Mouse (Mus musculus): ENCODE measurements around the gene Ice1. TPM values are rescaled to one million over a fixed set of nuclear protein-coding genes. Genes with fewer than 3 reads are reported as not detected.

Ice1 gene
- polyA plus RNA-seq, 1 experiment from 2014 or later = 22.8 TPM

DNA sequence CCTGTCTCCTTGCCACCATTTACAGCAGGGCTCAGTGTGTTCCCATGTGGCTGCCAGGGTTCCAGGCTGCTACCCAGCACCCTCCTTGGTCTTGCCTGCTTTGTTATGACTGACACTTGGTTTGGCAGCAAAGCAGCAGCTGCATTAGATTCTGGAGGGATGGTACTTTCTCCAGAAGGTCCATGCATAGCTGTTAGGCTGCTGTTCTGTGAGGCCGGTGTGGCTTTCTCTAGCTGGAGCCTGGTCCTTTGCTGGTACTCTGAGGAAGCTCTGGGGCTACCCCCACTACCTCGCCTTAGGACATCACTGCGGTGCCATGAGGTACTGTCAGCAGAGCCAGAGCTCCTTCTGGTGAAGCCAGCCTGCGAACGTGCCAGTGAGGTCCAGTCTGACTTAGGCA lies 32.1 kb downstream of the Ice1 start:
- Histone ChIP-seq H3K9ac (no peak overlapping the region), H3K4me1 (no peaks in the 10 kb centered on the region), H3K27ac (no peak overlapping the region), H3K27me3 (no peaks in the 10 kb centered on the region), H3K36me3 (peaks cover 97% of the 10 kb centered on the region), H3K9me3 (no peaks in the 10 kb centered on the region), H3K4me2 (no peak overlapping the region), H3K4me3 (no peak overlapping the region)
- no peak for ATAC-seq (ENCODE audit: insufficient number of reproducible peaks, insufficient read depth, low FRiP score, low TSS enrichment, low read depth)
- WGBS = 95% methylated on average over 5 of the region's 5 CpGs

DNA sequence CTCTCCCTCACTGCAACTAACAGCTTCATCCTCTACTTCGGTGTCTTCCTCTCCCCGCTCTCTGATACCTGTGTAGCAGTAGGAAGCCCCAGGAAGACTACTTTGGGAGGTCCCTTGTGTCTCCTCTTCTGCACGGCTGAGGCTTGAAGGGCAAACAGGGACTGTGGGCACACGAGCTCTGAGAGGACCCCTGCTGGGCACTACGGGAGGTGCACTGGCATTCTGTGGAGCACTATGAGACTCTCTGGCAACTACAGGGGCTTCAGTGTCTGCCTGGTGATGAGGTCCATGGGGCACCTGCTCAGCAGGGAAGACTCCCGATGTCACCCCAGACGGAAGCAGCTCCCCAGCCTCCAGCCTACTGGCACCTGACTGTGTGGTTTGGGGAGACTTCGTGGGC lies 32.7 kb downstream of the Ice1 start:
- WGBS = 88% methylated on average over 8 of the region's 8 CpGs
- Histone ChIP-seq H3K9me3 (no peaks in the 10 kb centered on the region), H3K4me2 (no peak overlapping the region), H3K27ac (no peak overlapping the region), H3K4me1 (no peaks in the 10 kb centered on the region), H3K9ac (no peak overlapping the region), H3K36me3 (peaks cover 98% of the 10 kb centered on the region), H3K4me3 (no peak overlapping the region), H3K27me3 (no peaks in the 10 kb centered on the region)
- ATAC-seq (ENCODE audit: insufficient number of reproducible peaks, insufficient read depth, low FRiP score, low TSS enrichment, low read depth) = no peak

DNA sequence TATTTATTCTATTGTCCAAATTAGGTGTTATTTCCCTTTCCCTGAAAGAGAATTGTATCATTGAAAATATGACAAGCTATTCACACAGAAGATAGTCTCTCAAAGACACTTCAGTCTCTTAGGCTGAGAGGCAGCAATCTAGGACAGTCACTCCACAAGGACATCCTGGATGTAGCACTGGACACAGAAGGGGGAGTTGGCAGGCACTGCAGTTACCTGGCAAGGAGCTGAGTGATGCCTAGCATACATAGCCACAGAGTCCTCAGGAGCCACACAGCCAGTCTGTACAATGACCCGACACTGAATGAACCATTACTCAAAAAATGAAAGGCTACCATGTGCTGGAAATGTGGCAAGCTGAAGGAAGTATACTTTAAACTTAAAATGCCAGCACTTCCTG lies 35.9 kb downstream of the Ice1 start:
- WGBS = 88% methylated on average over 1 of the region's 1 CpGs
- H3K27me3 ChIP-seq = no peaks in the 10 kb centered on the region
- H3K9me3 ChIP-seq = no peaks in the 10 kb centered on the region
- no peak for ATAC-seq (ENCODE audit: insufficient number of reproducible peaks, insufficient read depth, low FRiP score, low TSS enrichment, low read depth)
- no peak overlapping the region for H3K27ac ChIP-seq
- no peak overlapping the region for H3K9ac ChIP-seq
- H3K36me3 ChIP-seq = peaks cover 85% of the 10 kb centered on the region
- no peaks in the 10 kb centered on the region for H3K4me1 ChIP-seq
- no peak overlapping the region for H3K4me2 ChIP-seq
- no peak overlapping the region for H3K4me3 ChIP-seq

DNA sequence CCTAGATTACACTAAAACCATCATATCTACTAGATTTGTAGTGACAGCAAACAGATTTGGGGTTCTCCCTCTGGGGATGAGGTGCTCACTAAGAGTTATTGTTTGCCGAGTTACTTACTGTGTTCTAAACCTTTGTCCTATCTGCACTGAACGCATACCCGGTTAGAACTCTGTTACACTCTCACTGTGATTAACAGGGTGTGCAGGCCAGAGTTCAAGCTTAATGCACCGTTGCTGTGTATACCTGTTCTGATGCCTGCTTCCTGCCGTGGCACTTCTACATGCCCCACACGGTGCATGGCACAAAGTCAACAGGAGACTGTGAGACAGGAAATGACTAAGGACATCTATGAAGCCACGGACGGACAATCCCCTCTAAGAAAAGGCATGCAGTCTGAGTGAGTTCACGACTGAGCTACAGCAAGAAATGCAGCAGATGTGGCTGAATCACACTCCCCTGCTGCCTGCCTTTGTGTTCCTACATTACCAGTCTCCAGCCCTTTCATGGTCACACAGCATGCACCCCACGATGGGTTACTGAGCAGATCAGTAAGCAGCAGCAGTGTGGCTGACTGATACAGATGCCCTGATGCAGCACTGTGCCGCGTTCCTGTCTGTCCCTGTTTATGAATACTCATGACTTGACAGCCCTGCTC lies 37.3 kb downstream of the Ice1 start:
- 89% methylated on average over 12 of the region's 12 CpGs for WGBS
- H3K36me3 ChIP-seq = peaks cover 85% of the 10 kb centered on the region
- no peaks in the 10 kb centered on the region for H3K4me1 ChIP-seq
- no peak overlapping the region for H3K27ac ChIP-seq
- H3K9me3 ChIP-seq = no peaks in the 10 kb centered on the region
- H3K4me3 ChIP-seq = no peak overlapping the region
- ATAC-seq (ENCODE audit: insufficient number of reproducible peaks, insufficient read depth, low FRiP score, low TSS enrichment, low read depth) = no peak
- no peaks in the 10 kb centered on the region for H3K27me3 ChIP-seq
- H3K4me2 ChIP-seq = no peak overlapping the region
- no peak overlapping the region for H3K9ac ChIP-seq

DNA sequence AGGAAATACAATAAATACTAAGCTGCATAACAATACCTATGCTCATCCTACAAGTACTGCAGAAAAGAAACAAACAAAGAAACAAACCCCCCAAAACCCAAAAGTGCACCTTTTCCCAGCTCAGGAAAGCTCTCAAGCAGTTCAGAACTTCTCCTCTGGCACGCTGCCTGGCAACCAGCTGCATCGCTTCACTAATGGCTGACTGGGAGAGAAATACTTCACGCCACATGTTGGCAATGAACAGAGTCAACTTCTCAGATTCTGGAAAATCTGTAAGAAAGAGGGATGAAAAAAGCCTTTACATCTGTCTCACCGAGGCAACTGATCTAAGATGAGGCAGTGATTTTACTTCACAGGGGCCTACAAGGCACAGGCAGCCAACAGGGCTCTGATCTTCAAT lies 38.5 kb downstream of the Ice1 start:
- H3K27me3 ChIP-seq = no peaks in the 10 kb centered on the region
- no peak for ATAC-seq (ENCODE audit: insufficient number of reproducible peaks, insufficient read depth, low FRiP score, low TSS enrichment, low read depth)
- H3K4me2 ChIP-seq = no peak overlapping the region
- H3K27ac ChIP-seq = no peak overlapping the region
- no peaks in the 10 kb centered on the region for H3K9me3 ChIP-seq
- H3K4me3 ChIP-seq = no peak overlapping the region
- WGBS = 75% methylated on average over 4 of the region's 4 CpGs
- H3K9ac ChIP-seq = no peak overlapping the region
- no peaks in the 10 kb centered on the region for H3K4me1 ChIP-seq
- peaks cover 85% of the 10 kb centered on the region for H3K36me3 ChIP-seq

DNA sequence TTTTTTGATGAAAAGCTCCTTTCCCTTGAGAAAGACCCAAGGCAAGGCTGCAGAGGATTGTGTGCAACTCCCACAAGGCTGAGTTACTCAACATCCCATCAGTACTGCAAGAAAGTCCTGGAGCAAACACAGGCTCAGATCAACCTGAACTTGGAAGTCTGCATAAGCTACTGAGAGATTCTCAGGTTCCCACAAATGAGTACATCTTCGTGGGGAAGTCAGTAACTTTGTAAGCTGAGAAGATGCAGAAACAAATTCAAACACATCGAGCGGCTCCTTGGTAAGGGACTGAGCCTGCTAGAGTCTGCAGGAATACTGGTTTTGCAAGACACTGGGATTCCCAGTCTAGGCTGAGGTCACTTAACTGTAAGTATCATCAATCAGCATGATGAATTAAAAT lies 40.5 kb downstream of the Ice1 start:
- 80% methylated on average over 3 of the region's 3 CpGs for WGBS
- Histone ChIP-seq H3K36me3 (peaks cover 85% of the 10 kb centered on the region), H3K27me3 (no peaks in the 10 kb centered on the region), H3K9me3 (no peaks in the 10 kb centered on the region), H3K4me2 (no peak overlapping the region), H3K9ac (no peak overlapping the region), H3K27ac (no peak overlapping the region), H3K4me1 (no peaks in the 10 kb centered on the region), H3K4me3 (no peak overlapping the region)
- no peak for ATAC-seq (ENCODE audit: insufficient number of reproducible peaks, insufficient read depth, low FRiP score, low TSS enrichment, low read depth)

DNA sequence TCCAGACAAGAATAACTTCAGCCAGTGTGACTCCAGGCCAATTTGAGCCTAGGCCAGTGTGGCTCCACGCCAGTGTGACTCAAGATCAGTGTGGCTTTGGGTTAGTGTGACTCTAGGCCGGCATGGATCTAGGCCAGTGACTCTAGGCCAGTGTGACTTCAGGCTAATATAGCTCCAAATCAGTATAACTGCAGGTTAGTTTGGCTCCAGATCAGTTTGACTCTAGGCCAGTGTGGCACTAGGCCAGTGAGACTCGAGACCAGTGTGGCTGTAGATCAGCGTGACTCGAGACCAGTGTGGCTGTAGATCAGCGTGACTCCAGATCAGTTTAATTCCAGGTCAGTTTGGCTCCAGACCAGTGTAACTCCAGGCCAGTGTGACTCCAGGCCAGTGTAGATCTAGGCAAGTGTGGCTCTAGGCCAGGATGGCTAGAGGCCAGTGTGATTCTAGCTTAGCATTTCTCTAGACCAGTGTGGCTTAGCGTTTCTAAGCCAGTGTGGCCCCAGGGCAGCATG lies 47.1 kb downstream of the Ice1 start:
- Histone ChIP-seq H3K4me3 (no peak overlapping the region), H3K9ac (no peak overlapping the region), H3K4me2 (no peak overlapping the region), H3K4me1 (no peaks in the 10 kb centered on the region), H3K9me3 (no peaks in the 10 kb centered on the region), H3K27ac (no peak overlapping the region), H3K27me3 (no peaks in the 10 kb centered on the region), H3K36me3 (peaks cover 87% of the 10 kb centered on the region)
- WGBS = 93% methylated on average over 7 of the region's 7 CpGs
- no peak for ATAC-seq (ENCODE audit: insufficient number of reproducible peaks, insufficient read depth, low FRiP score, low TSS enrichment, low read depth)

DNA sequence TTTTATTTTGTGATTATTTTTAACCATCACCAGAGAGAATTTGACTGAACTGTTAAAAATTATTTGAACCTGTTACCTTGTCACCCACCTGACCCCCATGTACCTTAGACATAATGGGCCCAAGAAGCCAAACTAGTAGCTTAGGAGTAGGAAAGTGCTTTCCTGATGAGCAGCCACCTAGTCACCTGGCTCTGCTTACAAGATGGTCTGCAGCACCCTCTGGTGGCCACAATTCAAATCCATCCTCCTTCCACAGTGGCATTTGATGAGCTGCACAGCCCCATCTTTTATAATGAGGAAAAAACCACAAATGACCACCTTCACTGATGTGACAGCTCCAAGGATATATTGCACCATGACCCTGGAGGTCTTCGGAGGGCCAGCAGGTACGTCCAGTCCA lies 50.5 kb downstream of the Ice1 start:
- Histone ChIP-seq H3K36me3 (peaks cover 53% of the 10 kb centered on the region), H3K27me3 (no peaks in the 10 kb centered on the region), H3K9me3 (no peaks in the 10 kb centered on the region), H3K4me3 (no peak overlapping the region), H3K4me2 (no peak overlapping the region), H3K9ac (no peak overlapping the region), H3K27ac (no peak overlapping the region), H3K4me1 (no peaks in the 10 kb centered on the region)
- WGBS = 86% methylated on average over 2 of the region's 2 CpGs
- no peak for ATAC-seq (ENCODE audit: insufficient number of reproducible peaks, insufficient read depth, low FRiP score, low TSS enrichment, low read depth)

DNA sequence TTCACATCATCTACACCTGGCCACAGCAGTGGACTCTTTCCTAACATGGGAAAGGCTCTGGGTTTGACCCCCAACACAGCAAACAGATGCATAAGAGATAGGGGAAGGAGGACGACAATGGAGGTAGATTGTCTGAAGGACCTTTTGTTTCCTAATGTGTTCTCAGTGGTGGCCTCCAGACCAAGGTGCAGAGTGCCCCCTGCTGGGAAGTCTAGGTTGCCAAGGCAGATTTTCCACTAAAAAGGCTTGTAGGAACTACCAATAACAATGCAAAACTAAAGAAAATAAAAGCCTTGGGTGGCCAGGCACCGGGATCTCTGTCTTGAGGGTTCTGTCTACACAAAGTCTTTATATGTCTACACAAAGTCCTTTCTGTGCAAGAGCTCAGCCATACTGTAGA lies 54.9 kb downstream of the Ice1 start:
- no peak overlapping the region for H3K4me3 ChIP-seq
- no peak overlapping the region for H3K9ac ChIP-seq
- peaks cover 19% of the 10 kb centered on the region for H3K36me3 ChIP-seq
- H3K9me3 ChIP-seq = no peaks in the 10 kb centered on the region
- no peaks in the 10 kb centered on the region for H3K27me3 ChIP-seq
- H3K4me1 ChIP-seq = no peaks in the 10 kb centered on the region
- no peak overlapping the region for H3K27ac ChIP-seq
- no peak for ATAC-seq (ENCODE audit: insufficient number of reproducible peaks, insufficient read depth, low FRiP score, low TSS enrichment, low read depth)
- WGBS = 45% methylated on average over 2 of the region's 2 CpGs
- H3K4me2 ChIP-seq = no peak overlapping the region

DNA sequence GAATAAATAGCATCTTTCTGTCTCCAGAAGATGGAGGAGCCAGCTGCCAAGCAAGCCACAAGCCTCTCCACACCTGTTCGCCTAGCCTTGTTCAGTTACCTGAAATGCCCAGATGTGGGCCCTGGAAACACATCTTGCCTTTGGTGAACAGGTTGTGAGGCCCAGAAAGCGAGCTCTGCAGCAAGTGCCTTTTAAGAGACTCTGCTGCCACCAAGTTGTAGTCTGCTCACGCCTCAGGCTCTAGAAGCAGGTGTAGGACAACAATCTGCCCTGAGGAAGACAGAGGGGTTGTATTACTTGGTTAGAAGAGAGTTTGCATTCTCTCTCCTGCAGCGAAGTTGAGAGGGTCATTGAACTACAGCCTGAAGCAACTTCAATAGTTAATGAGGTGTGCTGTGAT lies 55.9 kb downstream of the Ice1 start:
- H3K4me1 ChIP-seq = no peaks in the 10 kb centered on the region
- H3K36me3 ChIP-seq = peaks cover 11% of the 10 kb centered on the region
- no peak overlapping the region for H3K4me3 ChIP-seq
- no peak for ATAC-seq (ENCODE audit: insufficient number of reproducible peaks, insufficient read depth, low FRiP score, low TSS enrichment, low read depth)
- 82% methylated on average over 4 of the region's 4 CpGs for WGBS
- H3K9ac ChIP-seq = no peak overlapping the region
- no peaks in the 10 kb centered on the region for H3K27me3 ChIP-seq
- H3K4me2 ChIP-seq = no peak overlapping the region
- no peak overlapping the region for H3K27ac ChIP-seq
- H3K9me3 ChIP-seq = no peaks in the 10 kb centered on the region

DNA sequence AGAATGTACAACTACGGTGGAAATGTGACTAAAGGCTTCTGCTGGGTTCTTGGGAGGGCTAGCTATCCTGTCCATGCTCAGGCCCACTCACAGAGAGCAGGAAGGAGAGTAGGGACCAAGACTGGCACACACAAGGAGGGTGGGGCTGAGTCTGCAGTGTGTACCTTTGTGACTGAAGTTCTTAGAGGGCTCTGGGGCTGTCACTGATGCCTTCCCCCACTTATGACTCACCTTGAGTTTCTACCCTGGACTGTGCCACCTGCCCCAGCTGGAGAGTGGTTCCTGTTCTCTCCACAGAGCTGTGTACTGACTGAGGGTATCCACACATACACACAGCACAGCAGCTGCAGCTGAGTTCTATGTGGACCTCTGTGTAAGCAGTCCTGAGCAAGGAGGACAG lies 63.2 kb downstream of the Ice1 start:
- Histone ChIP-seq H3K4me1 (no peaks in the 10 kb centered on the region), H3K4me2 (no peak overlapping the region), H3K27ac (no peak overlapping the region), H3K9ac (no peak overlapping the region), H3K36me3 (no peaks in the 10 kb centered on the region), H3K27me3 (no peaks in the 10 kb centered on the region), H3K9me3 (no peaks in the 10 kb centered on the region), H3K4me3 (no peak overlapping the region)
- 87% methylated on average over 1 of the region's 1 CpGs for WGBS
- no peak for ATAC-seq (ENCODE audit: insufficient number of reproducible peaks, insufficient read depth, low FRiP score, low TSS enrichment, low read depth)

DNA sequence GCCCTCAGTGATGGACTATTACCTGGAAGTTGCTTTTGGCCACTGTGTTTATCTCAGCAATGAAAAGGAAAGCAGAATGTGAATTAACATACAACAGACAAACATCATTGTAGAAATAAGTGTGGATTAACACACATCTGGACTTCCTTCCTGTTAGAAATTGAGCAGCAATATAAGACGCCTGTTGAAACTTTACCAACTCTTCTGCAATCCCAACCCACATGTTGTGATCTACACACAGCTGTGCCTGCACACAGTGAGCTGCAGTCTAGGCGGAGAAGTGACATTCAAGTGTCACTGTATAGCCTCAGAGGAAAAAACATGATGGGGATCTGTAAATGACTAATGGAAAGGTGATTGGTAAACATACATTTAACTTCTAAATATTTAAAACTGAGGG lies 69.5 kb downstream of the Ice1 start:
- Histone ChIP-seq H3K4me1 (no peaks in the 10 kb centered on the region), H3K9me3 (no peaks in the 10 kb centered on the region), H3K36me3 (no peaks in the 10 kb centered on the region), H3K4me3 (no peak overlapping the region), H3K9ac (no peak overlapping the region), H3K4me2 (no peak overlapping the region), H3K27ac (no peak overlapping the region), H3K27me3 (no peaks in the 10 kb centered on the region)
- ATAC-seq (ENCODE audit: insufficient number of reproducible peaks, insufficient read depth, low FRiP score, low TSS enrichment, low read depth) = no peak
- 65% methylated on average over 2 of the region's 2 CpGs for WGBS
